Mouse (Mus musculus) ovary, adult 10 weeks (tissue): Measurements from ENCODE around the gene Noxo1. TPM values are rescaled to one million over a fixed set of nuclear protein-coding genes. Genes with fewer than 3 reads are reported as not detected.

Source experiments
- polyA plus RNA-seq: library from polyadenylated mRNA; stranded (reverse); fragments of 350-450 nt; fragmentation: Illumina TruSeq; extraction: RNeasy Lipid Tissue Mini Kit (QIAGEN cat#74804); gene quantifications from one replicate; pipeline ENCODE4 v1.2.3, GENCODE M21; 2014

Gene Noxo1
- polyA plus RNA-seq: 1.1 TPM

DNA sequence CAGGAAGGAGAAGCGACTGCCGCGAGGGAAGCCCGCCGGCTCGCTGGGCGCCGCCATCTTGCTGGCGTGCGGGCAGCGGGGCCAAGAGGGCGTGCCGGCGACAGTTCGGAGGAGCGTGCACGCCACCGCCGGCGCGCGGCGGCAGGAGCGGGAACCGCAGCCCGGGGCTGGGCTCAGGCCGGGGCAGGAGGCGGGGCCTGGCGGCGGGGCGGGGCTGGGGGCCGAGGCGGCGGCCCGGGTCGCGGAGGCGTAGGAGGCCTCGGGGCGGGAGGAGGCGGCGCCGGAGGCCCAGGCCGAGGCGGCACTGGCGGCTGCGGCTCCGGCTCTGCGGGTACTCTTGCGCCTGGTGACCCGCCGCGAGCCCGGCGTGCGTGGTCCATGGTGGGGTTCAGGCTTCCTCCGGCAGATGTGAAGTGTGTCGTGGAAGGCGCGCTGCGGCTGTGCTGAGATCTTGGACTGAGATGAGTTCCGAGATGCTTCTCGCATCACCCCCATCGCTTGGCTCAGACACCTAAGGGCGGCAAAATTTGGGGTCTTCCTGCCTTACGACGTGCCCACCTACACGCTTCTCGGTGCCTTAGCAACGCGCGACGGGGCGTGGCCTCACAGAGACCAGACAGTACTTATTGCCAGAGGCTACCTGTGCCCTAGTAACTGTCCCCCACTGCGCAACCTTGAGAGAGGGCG is at the start of gene Noxo1, which contains the start of gene Gfer:
TSS of gene Noxo1 (plus strand) at position 224 of the 687 bp plus-strand sequence.
TSS of gene Gfer (minus strand) at position 146 of the 687 bp plus-strand sequence.

DNA sequence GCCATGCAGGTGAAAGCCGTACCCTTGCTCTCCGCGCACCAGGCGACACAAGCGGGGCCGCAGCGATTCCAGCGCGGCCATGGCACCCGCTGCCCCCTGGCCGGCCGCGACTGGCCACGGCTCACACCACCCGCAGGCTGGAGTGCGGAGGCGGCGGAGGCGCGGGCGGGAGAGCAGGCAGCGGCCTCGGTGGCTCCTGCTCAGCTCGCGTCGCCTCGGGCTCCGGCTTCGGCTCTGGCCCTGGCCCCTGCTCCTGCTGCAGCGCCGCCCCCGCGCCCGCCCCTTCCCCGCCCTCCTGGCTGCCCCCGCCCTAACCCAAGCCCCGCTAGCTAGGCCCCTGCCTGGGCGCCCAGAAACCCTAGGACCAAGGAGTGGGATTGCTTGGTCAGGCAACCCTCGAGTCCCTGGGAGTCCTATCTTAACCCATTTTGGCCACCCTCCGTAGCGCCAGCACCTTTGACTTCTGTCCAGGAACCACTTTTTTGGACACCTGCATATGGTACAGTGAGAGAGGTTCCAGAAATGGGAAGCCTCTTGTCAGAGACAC is 45.9 kb upstream of the Noxo1 start, which contains the start of gene Slc9a3r2:
TSS of gene Slc9a3r2 (minus strand) at position 258 of the 547 bp plus-strand sequence.

DNA sequence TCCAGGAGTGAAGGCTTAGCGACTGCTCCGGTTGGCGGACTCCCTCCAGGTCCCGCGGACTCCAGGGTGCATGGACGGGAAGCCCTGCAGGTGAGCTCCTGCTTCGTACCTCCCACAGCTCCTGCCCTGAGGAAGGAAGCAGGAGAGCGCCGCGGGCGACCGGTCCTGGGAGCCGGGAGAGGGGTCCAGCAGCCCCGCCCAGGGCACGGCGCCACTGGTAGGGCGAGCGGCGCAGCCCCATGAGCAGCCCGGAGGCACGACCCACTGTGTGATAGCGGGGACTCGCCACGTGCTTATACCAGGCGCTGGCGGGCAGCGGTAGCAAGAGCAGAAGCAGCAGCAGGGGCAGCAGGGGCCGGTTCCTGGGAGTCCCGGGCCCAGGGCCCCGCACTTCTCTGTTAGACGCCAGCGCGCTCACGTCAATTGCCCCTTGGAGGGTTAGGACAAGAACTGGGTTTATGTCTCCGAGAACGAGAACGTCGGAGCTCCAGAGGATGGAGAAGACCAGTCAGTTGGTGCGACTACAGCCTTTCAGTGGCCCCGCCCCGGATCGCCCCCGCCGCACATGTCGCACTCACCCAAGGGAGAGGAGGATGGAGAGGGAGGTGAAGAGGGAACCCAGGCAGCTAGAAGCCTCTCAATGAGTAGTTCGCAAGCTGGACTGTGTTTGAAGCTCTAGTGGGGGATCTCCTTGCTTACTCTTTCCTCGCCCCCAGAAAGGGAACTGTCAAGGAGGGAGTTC is 37.8 kb upstream of the Noxo1 start, which contains the start of gene Npw:
TSS of gene Npw (minus strand) at position 441 of the 742 bp plus-strand sequence.

DNA sequence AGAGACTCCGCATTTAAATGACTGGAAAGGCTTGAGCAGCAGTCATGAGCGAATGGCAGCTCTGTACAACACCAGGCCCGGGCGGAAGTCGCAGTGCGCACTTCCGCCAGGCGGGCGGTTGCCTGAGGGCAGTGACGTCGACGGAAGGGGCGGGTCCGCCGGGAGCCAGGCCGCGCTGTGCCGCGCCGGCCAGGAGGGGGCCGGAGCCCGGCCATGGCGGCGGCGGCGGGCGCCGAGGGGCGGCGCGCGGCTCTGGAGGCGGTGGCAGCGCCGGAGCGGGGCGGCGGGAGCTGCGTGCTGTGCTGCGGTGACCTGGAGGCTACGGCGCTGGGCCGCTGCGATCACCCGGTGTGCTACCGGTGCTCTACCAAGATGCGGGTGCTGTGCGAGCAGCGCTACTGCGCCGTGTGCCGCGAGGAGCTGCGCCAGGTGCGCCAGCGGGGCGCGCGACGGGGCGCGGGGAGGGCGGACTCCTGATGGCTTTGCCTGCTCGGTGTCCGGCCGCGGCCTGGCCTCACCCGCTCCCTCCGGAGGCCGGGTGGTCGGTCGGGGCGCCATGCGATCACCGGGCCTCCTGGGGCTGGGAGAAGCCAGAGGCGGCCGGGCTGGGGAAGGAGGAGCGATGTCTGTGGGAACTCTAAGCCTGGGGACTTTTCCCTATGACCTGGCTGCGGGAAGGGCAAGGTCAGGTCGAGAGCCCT is 26.3 kb upstream of the Noxo1 start, which contains the start of gene Zfp598:
TSS of gene Zfp598 (plus strand) at position 143 of the 701 bp plus-strand sequence.

DNA sequence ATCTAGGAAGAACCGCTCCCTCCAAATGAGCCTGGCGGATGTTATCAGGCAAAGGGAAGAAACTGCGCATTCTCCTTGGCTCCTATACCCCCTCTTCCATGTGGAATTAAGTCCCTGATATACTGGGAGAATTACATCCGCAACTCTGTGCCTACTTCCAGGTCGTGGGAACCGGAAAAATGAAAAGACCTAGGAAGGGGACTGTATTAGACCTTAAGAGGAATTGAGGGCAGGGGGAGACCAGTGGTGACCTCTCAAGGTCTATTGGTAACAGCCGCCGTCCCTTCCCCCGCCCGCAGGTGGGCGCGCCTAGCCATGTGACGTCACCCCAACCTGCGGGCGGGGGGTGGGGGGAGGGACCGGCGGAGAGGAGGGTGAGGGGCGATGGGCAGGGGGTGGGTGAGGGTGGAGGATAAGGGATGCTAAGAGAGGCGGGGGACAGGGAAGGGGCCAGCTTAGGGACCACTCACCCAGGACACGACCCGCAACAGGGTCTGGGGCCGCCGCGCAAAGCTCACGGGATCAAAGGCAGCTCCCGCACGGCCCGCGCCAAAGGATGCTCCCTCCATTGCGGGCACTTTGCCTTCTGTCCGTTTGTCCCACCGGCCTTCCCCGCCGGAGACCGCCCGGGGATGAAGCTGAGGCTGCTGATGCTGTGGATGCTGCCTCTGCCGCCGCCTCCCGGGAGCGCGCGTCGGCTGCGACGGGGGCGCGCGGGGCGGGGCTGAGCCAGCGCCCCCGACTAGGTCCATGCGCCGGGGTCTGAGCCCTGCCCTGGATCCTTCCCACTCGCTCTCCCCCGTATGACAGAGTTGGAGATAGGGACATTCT is 6.6 kb upstream of the Noxo1 start, which contains the start of gene Syngr3:
TSS of gene Syngr3 (minus strand) at position 705 of the 831 bp plus-strand sequence.

DNA sequence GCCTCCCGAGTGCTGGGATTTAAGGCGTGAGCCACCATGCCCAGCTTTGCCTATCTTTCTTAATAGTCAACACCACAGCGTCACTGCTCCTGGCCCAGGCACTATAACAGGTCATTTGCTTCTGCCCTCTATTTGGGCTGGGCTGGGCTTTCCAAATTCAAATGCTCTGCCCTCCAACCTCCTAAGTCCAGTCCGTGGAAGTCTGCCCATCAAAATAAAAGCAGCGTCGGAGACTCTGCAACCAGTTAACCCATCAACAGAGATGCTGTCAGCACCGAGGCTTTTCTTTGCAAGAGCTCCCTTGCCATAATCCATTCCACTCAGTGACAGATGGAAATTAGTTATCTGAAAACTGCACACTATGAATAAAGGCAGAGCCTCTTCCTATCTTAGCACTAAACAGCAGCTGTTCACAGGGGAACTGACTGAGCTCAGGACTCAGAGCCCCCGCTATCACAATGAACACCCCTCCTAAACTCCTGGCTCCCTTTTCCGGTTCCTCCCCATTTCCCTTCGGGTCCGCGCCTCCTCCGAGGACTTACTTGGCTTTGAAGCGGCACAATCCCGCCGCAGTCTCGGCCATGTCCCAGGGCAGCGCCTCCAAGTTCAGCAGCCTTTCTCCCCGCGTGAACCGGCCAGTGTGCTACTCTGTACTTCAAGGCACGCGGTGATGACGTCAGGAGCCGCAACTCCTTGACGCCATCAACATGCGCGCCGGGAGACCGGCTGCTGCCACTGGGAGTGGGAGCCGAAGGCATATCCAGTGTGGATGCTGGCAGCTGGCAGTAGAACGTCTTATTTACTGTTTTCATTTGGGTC is 11.2 kb downstream of the Noxo1 start, which contains the start of gene Tbl3:
TSS of gene Tbl3 (minus strand) at position 679 of the 819 bp plus-strand sequence.

DNA sequence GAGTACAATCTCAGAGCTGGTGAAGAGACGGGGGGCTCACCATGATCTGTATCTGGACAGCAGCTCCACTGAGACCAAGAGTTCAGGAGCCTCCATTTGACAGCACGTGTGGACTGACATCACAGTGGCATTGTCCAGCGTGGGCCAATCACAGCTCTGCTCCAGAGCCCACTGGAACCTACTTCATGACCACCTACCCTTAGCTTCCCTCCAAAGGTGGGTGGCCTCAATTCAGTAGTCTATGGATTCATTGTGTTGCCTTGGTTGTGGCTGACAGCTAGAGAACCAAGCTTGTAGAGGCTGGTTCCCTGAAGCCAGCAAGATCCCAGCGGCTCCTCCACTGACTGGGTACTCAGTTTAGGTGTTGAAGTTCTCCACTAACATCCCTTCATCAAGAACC is 21.9 kb downstream of the Noxo1 start, which contains the start of the genes Rnf151 and Rps2:
TSS of gene Rnf151 (minus strand) at position 121 of the 400 bp plus-strand sequence.
TSS of gene Rps2 (plus strand) at position 174 of the 400 bp plus-strand sequence.

DNA sequence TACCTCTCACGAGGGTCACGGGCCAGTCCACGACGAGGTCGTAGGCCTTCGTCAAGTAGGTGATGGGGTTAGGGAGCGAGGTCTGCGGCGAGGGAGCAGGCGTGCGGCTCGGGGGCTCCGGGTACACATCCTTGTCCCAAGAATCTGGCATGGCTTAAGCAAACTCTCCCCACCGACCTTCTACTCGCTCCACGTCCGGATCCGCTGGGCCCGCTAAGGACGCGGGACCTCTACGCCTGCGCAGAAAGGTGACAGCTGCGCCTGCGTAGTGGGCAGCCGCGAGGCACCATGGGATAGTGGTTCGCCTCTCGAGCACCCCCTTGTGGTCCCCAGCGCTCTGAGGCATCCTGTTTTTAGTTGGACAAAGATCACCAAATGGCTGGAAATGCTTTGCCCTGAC is 28.1 kb downstream of the Noxo1 start, which contains the start of gene Ndufb10:
TSS of gene Ndufb10 (minus strand) at position 295 of the 400 bp plus-strand sequence.

DNA sequence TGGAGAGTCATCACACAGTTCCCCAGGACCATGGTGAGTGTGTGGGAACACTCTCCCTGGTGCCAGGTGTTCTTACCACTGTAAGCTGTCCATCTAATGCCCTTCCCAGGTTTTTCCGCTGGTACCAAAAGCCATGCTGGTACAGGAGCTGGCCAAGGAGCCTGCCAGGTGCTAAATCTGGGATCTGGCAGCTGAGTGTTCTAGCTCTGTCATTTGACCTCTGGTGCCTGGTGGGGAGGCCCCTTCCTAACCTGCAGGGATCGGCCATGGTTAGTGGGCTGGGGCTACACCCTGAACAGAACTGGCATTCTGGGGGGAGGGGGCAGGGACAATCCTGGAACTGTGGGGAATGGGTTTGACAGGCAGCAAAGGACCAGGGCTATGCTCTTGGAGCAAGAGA is 31.6 kb downstream of the Noxo1 start, which contains the start of gene Rpl3l:
TSS of gene Rpl3l (plus strand) at position 203 of the 400 bp plus-strand sequence.

DNA sequence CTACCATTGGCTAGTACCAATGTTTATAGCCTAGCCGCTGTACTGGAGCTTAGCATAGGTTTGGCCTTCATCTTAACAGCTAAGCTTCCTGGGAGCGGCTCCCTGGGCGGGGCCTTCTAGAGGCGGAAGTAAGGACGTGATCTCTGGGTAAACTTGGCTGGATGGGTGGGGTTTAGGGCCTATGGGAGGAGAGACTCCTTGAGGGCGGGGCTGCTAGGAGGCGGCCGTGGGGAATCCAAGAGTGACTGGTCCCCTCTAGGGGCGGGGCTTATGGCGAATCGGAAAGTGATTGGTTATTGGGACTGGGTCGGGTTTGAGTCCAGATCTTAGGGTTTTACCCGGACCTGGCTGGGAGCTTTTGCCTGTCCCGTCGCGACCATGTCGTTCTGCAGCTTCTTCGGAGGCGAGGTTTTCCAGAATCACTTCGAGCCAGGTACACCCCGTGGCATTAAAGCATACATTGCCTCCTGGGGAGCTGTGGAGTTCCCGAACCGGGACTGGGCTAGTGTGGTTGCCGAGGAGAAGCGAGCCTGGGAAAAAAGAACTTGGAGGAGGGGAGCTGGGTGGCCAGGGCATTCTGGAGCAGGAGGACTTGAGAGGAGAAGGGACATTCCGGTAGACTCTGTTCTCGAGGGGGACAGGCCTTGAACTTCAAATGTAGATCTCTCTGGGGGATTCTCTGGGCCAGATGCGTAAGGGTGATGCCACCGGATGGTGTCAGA is 40.5 kb downstream of the Noxo1 start, which contains the start of gene Msrb1:
TSS of gene Msrb1 (plus strand) at position 313 of the 722 bp plus-strand sequence.

Other genes with a start within 250 kb of the Noxo1 start
- 0.46 TPM for gene E4f1, start 225.9 kb upstream of the Noxo1 start, polyA plus RNA-seq
- 29.5 TPM for gene Pgp, start 225.8 kb upstream of the Noxo1 start, polyA plus RNA-seq
- not detected for gene Bricd5, start 222.3 kb upstream of the Noxo1 start, polyA plus RNA-seq
- gene Mlst8, start 217.2 kb upstream of the Noxo1 start, polyA plus RNA-seq: 5.6 TPM
- 0.80 TPM for gene Caskin1, start 207.6 kb upstream of the Noxo1 start, polyA plus RNA-seq
- gene Traf7, start 168.3 kb upstream of the Noxo1 start, polyA plus RNA-seq: 5.3 TPM
- gene Rab26, start 162.0 kb upstream of the Noxo1 start, polyA plus RNA-seq: not detected
- 6.3 TPM for gene Pkd1, start 146.4 kb upstream of the Noxo1 start, polyA plus RNA-seq
- 15.9 TPM for gene Tsc2, start 63.6 kb upstream of the Noxo1 start, polyA plus RNA-seq
- 0.34 TPM for gene Nthl1, start 63.6 kb upstream of the Noxo1 start, polyA plus RNA-seq
- 11.8 TPM for gene Slc9a3r2, start 45.9 kb upstream of the Noxo1 start, polyA plus RNA-seq
- gene Npw, start 37.8 kb upstream of the Noxo1 start, polyA plus RNA-seq: not detected
- 0.68 TPM for gene Zfp598, start 26.5 kb upstream of the Noxo1 start, polyA plus RNA-seq
- gene Syngr3, start 6.3 kb upstream of the Noxo1 start, polyA plus RNA-seq: 0.83 TPM
- 10.4 TPM for gene Gfer, start 78 bp upstream of the Noxo1 start, polyA plus RNA-seq
- 0.31 TPM for gene Tbl3, start 11.4 kb downstream of the Noxo1 start, polyA plus RNA-seq
- gene Rnf151, start 21.8 kb downstream of the Noxo1 start, polyA plus RNA-seq: not detected
- gene Rps2, start 21.9 kb downstream of the Noxo1 start, polyA plus RNA-seq: 771 TPM
- 52.5 TPM for gene Ndufb10, start 28.2 kb downstream of the Noxo1 start, polyA plus RNA-seq
- not detected for gene Rpl3l, start 31.6 kb downstream of the Noxo1 start, polyA plus RNA-seq
- 1.2 TPM for gene Msrb1, start 40.4 kb downstream of the Noxo1 start, polyA plus RNA-seq
- gene Hs3st6, start 56.8 kb downstream of the Noxo1 start, polyA plus RNA-seq: not detected
- 0.74 TPM for gene Meiob, start 108.1 kb downstream of the Noxo1 start, polyA plus RNA-seq
- 2.5 TPM for gene Hagh, start 143.9 kb downstream of the Noxo1 start, polyA plus RNA-seq
- 54.8 TPM for gene Fahd1, start 154.1 kb downstream of the Noxo1 start, polyA plus RNA-seq
- not detected for gene Igfals, start 169.8 kb downstream of the Noxo1 start, polyA plus RNA-seq
- 2.1 TPM for gene Nubp2, start 190.1 kb downstream of the Noxo1 start, polyA plus RNA-seq
- gene Spsb3, start 190.4 kb downstream of the Noxo1 start, polyA plus RNA-seq: not detected
- gene Eme2, start 198.9 kb downstream of the Noxo1 start, polyA plus RNA-seq: 1.4 TPM
- 0.94 TPM for gene Mrps34, start 198.9 kb downstream of the Noxo1 start, polyA plus RNA-seq
- gene Nme3, start 200.3 kb downstream of the Noxo1 start, polyA plus RNA-seq: 1.0 TPM
- gene Mapk8ip3, start 240.7 kb downstream of the Noxo1 start, polyA plus RNA-seq: 4.4 TPM